Mouse (Mus musculus): Measurements from ENCODE around the gene Abtb2.

DNA sequence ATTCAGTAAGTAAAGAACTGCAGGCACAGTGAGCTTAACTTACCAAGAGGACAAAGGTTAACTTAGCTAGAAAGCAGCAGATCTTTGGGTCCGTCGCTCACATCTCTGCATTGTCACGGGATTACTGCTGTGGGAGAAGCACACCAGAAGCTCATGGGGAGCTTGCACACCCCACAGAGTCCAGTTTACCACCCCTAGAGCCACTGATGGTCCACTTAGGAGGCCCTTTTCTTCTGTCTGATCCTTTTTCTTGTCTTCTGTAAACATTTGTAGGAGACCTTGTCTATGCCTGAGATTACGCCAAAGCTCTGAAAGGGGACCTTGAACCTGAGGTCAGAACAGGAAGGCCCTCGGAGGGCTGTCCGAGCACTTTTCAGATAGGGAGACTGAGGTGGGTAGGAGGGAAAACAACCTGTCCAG, 28.5 kb downstream of the Abtb2 start:
- TF ChIP-seq BHLHE40 (IDR thresholded peaks at IDR 0.05; ENCODE audit: borderline replicate concordance, low read depth, low read length) (no peak), KAT2A (conservative IDR thresholded peaks at IDR 0.05; ENCODE audit: low read depth, low read length) (no peak), POLR2A (IDR thresholded peaks at IDR 0.05; ENCODE audit: control insufficient read depth in 1 of 2, insufficient read depth in 1 of 2, low read depth in 1 of 2, low read length in 2 of 2, poor library complexity in 1 of 2) (no peak), CTCF (IDR thresholded peaks at IDR 0.05 in 2 of 3, conservative IDR thresholded peaks at IDR 0.05 in 1 of 3; ENCODE audit: control insufficient read depth in 1 of 3, insufficient read depth in 1 of 3, low read depth in 2 of 3, low read length in 3 of 3, poor library complexity in 1 of 3, severe bottlenecking in 1 of 3) (no peak), UBTF (IDR thresholded peaks at IDR 0.05; ENCODE audit: borderline replicate concordance, insufficient read depth, low read depth, low read length) (no peak), HCFC1 (IDR thresholded peaks at IDR 0.05; ENCODE audit: low read depth, low read length) (no peak), EP300 (IDR thresholded peaks at IDR 0.05; ENCODE audit: low read depth in 1 of 2, low read length in 2 of 2) (no peak), TBP (IDR thresholded peaks at IDR 0.05; ENCODE audit: low read depth, low read length) (no peak), TCF12 (IDR thresholded peaks at IDR 0.05; ENCODE audit: low read depth, low read length) (no peak), ZNF384 (IDR thresholded peaks at IDR 0.05; ENCODE audit: low read depth, low read length) (no peak)

Data from MEL (cell line).